Comparison of ENCODE assay signal across 9 mouse cellular contexts in the genomic region with DNA sequence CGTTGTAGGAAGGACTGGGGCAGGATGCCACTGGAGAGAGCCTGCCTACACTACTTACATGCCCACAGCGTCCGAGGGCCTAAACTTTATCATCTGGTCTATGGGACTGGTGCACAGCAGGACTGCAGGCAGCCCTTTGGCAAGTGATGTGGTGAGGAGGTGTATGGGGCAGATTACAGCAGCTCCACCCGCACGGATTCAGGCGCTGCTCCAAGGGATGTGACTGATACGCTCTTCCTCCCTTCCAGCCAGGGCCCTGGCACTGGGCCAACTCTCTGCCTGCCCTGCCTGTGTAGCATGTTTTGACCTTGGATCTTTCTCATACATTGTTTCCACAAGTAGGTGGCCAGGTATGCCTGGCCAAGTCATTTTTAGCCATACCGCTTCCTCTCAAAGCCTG. TPM values are rescaled to one million over a fixed set of nuclear protein-coding genes. Genes with fewer than 3 reads are reported as not detected.
DNase-seq lines count a peak whose midpoint lies in the region; ATAC-seq and TF ChIP-seq lines count a peak whose summit lies in the region.
"Had no signal": no experiment of that assay in that cellular context is flagged by ENCODE, and none has a peak within 500 bp of the region (broad histone marks: within the 10 kb centered on the region; RNA-seq: fewer than 3 reads in every experiment).

No protein-coding gene starts in this region.

- no peak for ATAC-seq in midbrain, embryonic 14.5 days (ENCODE audit: low FRiP score, low TSS enrichment)
- ATAC-seq in midbrain, embryonic 13.5 days, result no peak
- ATAC-seq in lung, postnatal 0 days, result peak; percentile 34

- H3K4me3 ChIP-seq in midbrain, embryonic 14.5 days (replicated peaks; ENCODE audit: low read depth, low read length), result no peak overlapping the region
- H3K4me3 ChIP-seq in midbrain, embryonic 13.5 days (replicated peaks), result no peak overlapping the region
- no peak overlapping the region for H3K4me3 ChIP-seq in kidney, adult 2 months (ENCODE audit: insufficient read depth, low read depth, low read length)
- no peak overlapping the region for H3K4me3 ChIP-seq in lung, postnatal 0 days (ENCODE audit: low read depth, low read length)
- H3K4me3 ChIP-seq: neural tube, embryonic 12.5 days had no signal

- H3K27ac ChIP-seq in midbrain, embryonic 14.5 days (replicated peaks; ENCODE audit: low read depth, low read length), result no peak overlapping the region
- H3K27ac ChIP-seq in midbrain, embryonic 13.5 days, result no peak overlapping the region
- H3K27ac ChIP-seq in kidney, adult 2 months (ENCODE audit: insufficient read depth, low read depth, low read length), result peak overlapping the region; percentile 44
- H3K27ac ChIP-seq in lung, postnatal 0 days (ENCODE audit: low read length), result no peak overlapping the region
- H3K27ac ChIP-seq: neural tube, embryonic 12.5 days had no signal

- no peak for TF ChIP-seq CTCF in brain, embryonic 14.5 days (IDR thresholded peaks at IDR 0.05; ENCODE audit: borderline replicate concordance, extremely low read depth, insufficient read depth, insufficient read length)
- TF ChIP-seq CTCF in kidney, adult 2 months (conservative IDR thresholded peaks at IDR 0.05; ENCODE audit: insufficient read depth, insufficient read length, low read depth, low read length), result no peak
- no peak for TF ChIP-seq CTCF in lung, postnatal 0 days (IDR thresholded peaks at IDR 0.05)

- TF ChIP-seq EP300 in lung, postnatal 0 days (IDR thresholded peaks at IDR 0.05), result no peak

- no peak overlapping the region for H3K4me2 ChIP-seq in midbrain, embryonic 14.5 days (ENCODE audit: low read length)
- H3K4me2 ChIP-seq in midbrain, embryonic 13.5 days (replicated peaks), result no peak overlapping the region
- no peak overlapping the region for H3K4me2 ChIP-seq in lung, postnatal 0 days (replicated peaks; ENCODE audit: low read depth, low read length)
- H3K4me2 ChIP-seq: neural tube, embryonic 12.5 days had no signal

- H3K27me3 ChIP-seq in midbrain, embryonic 14.5 days (ENCODE audit: control insufficient read depth, insufficient read depth, low read length), result no peaks in the 10 kb centered on the region
- H3K27me3 ChIP-seq in midbrain, embryonic 13.5 days, result no peaks in the 10 kb centered on the region
- no peaks in the 10 kb centered on the region for H3K27me3 ChIP-seq in kidney, adult 2 months (replicated peaks; ENCODE audit: control insufficient read depth, insufficient read depth, low read length)
- H3K27me3 ChIP-seq in lung, postnatal 0 days (replicated peaks; ENCODE audit: insufficient read depth, low read length), result no peaks in the 10 kb centered on the region
- H3K27me3 ChIP-seq: neural tube, embryonic 12.5 days had no signal

- H3K9ac ChIP-seq in midbrain, embryonic 14.5 days (replicated peaks; ENCODE audit: low read length), result no peak overlapping the region
- no peak overlapping the region for H3K9ac ChIP-seq in midbrain, embryonic 13.5 days (replicated peaks)
- no peak overlapping the region for H3K9ac ChIP-seq in lung, postnatal 0 days (replicated peaks; ENCODE audit: low read depth)
- H3K9ac ChIP-seq: neural tube, embryonic 12.5 days had no signal

- WGBS in midbrain, embryonic 14.5 days, result 57% methylated on average over 8 of the region's 8 CpGs
- 62% methylated on average over 8 of the region's 8 CpGs for WGBS in midbrain, embryonic 13.5 days
- 33% methylated on average over 8 of the region's 8 CpGs for WGBS in kidney, adult 2 months
- 18% methylated on average over 8 of the region's 8 CpGs for WGBS in lung, postnatal 0 days

- peak; percentile 63 for DNase-seq in midbrain, embryonic 14.5 days
- peak; percentile 56 for DNase-seq in brain, embryonic 14.5 days (ENCODE audit: low read depth)
- DNase-seq in heart, adult 11 months, result peak; percentile 97
- peak; percentile 84 for DNase-seq in kidney, adult 2 months
- peak; percentile 68 for DNase-seq in lung, postnatal 0 days (ENCODE audit: low spot score)
- peak; percentile 70 to 79 for DNase-seq in urinary bladder, postnatal 4 days (ENCODE audit: low spot score in 2 of 2)
- no peak for DNase-seq in embryo, embryonic 10 days (ENCODE audit: low spot score)

- H3K36me3 ChIP-seq in midbrain, embryonic 14.5 days (ENCODE audit: control insufficient read depth, insufficient read depth, low read length), result no peaks in the 10 kb centered on the region
- H3K36me3 ChIP-seq in midbrain, embryonic 13.5 days, result no peaks in the 10 kb centered on the region
- H3K36me3 ChIP-seq in kidney, adult 2 months (ENCODE audit: control insufficient read depth, insufficient read depth, low read length), result no peaks in the 10 kb centered on the region
- no peaks in the 10 kb centered on the region for H3K36me3 ChIP-seq in lung, postnatal 0 days (ENCODE audit: insufficient read depth, low read length)
- H3K36me3 ChIP-seq: neural tube, embryonic 12.5 days had no signal

- no peaks in the 10 kb centered on the region for H3K4me1 ChIP-seq in midbrain, embryonic 14.5 days (ENCODE audit: control insufficient read depth, insufficient read depth, low read length)
- peaks cover 6% of the 10 kb centered on the region for H3K4me1 ChIP-seq in midbrain, embryonic 13.5 days (replicated peaks)
- H3K4me1 ChIP-seq in kidney, adult 2 months (ENCODE audit: control insufficient read depth, insufficient read depth, low read length), result no peaks in the 10 kb centered on the region
- H3K4me1 ChIP-seq in lung, postnatal 0 days (ENCODE audit: insufficient read depth, low read depth, low read length), result peaks cover 19% of the 10 kb centered on the region

- no peak for TF ChIP-seq POLR2A in brain, embryonic 14.5 days (IDR thresholded peaks at IDR 0.05; ENCODE audit: borderline replicate concordance, extremely low read depth, insufficient read depth, insufficient read length, poor library complexity, severe bottlenecking)
- no peak for TF ChIP-seq POLR2A in kidney, adult 2 months (IDR thresholded peaks at IDR 0.05; ENCODE audit: low read depth, low read length)

- H3K9me3 ChIP-seq in midbrain, embryonic 14.5 days (ENCODE audit: control insufficient read depth, low read length), result no peaks in the 10 kb centered on the region
- H3K9me3 ChIP-seq in midbrain, embryonic 13.5 days, result no peaks in the 10 kb centered on the region
- no peaks in the 10 kb centered on the region for H3K9me3 ChIP-seq in lung, postnatal 0 days (ENCODE audit: low read length)
- H3K9me3 ChIP-seq: neural tube, embryonic 12.5 days had no signal

RNA-seq across cellular contexts. Expression of a gene that starts 11.4 kb away (rescaled TPM):
- polyA plus RNA-seq in midbrain, embryonic 14.5 days (2014; fragmentation: Nextera tagmentation; extraction: Ambion mirVana), result 7.9 and 9.8 TPM in 2 replicates
- polyA plus RNA-seq in midbrain, embryonic 13.5 days (2015; fragmentation: Nextera tagmentation; extraction: Ambion mirVana), result 5.6 and 6.7 TPM in 2 replicates
- 10.3 and 13.4 TPM in 2 replicates for polyA plus RNA-seq in brain, embryonic 14.5 days (2012; rRNA removed)
- polyA plus RNA-seq in kidney, adult 2 months (2012; rRNA removed), result 21.9 and 23.2 TPM in 2 replicates
- 63.3 and 67.5 TPM in 2 replicates for polyA plus RNA-seq in lung, postnatal 0 days (2015; fragmentation: Nextera tagmentation; extraction: Ambion mirVana)

RNA-seq across cellular contexts. Expression of a gene that starts 41.6 kb away (rescaled TPM):
- polyA plus RNA-seq in midbrain, embryonic 14.5 days (2014; fragmentation: Nextera tagmentation; extraction: Ambion mirVana), result 346 and 428 TPM in 2 replicates
- polyA plus RNA-seq in midbrain, embryonic 13.5 days (2015; fragmentation: Nextera tagmentation; extraction: Ambion mirVana), result 724 and 776 TPM in 2 replicates
- polyA plus RNA-seq in brain, embryonic 14.5 days (2012; rRNA removed), result 402 and 518 TPM in 2 replicates
- 204 and 218 TPM in 2 replicates for polyA plus RNA-seq in kidney, adult 2 months (2012; rRNA removed)
- polyA plus RNA-seq in lung, postnatal 0 days (2015; fragmentation: Nextera tagmentation; extraction: Ambion mirVana), result 274 and 290 TPM in 2 replicates

RNA-seq across cellular contexts. Expression of a gene that starts 41.9 kb away (rescaled TPM):
- 34.5 and 45.4 TPM in 2 replicates for polyA plus RNA-seq in midbrain, embryonic 14.5 days (2014; fragmentation: Nextera tagmentation; extraction: Ambion mirVana)
- 32.8 and 33.1 TPM in 2 replicates for polyA plus RNA-seq in midbrain, embryonic 13.5 days (2015; fragmentation: Nextera tagmentation; extraction: Ambion mirVana)
- polyA plus RNA-seq in brain, embryonic 14.5 days (2012; rRNA removed), result 41.9 and 51.4 TPM in 2 replicates
- polyA plus RNA-seq in kidney, adult 2 months (2012; rRNA removed), result 26.4 and 35.6 TPM in 2 replicates
- 17.0 and 19.4 TPM in 2 replicates for polyA plus RNA-seq in lung, postnatal 0 days (2015; fragmentation: Nextera tagmentation; extraction: Ambion mirVana)
